Mouse (Mus musculus) right cerebral cortex, postnatal 4 days (tissue): Measurements from ENCODE around the gene Bmp3.

Experiments used
- DNase-seq: peaks from one replicate; pipeline ENCODE4 v3.0.0-alpha.2; 2022

Bmp3 gene

GRCm38 (mm10) chr5:98918716-98919115 is 64.5 kb downstream of the Bmp3 start:
- no peak for DNase-seq

GRCm38 (mm10) chr5:98921608-98922007 is 67.4 kb downstream of the Bmp3 start:
- no peak for DNase-seq

GRCm38 (mm10) chr5:98922921-98923320 is 68.7 kb downstream of the Bmp3 start:
- DNase-seq, result no peak
